Mouse (Mus musculus): ENCODE measurements at regions not wholly inside any gene's neighbourhood (a gene's known extent, or its start where the extent isn't known, plus 50 kb on each side); places are given as distances from the start of the nearest gene placed in this dataset.

DNA sequence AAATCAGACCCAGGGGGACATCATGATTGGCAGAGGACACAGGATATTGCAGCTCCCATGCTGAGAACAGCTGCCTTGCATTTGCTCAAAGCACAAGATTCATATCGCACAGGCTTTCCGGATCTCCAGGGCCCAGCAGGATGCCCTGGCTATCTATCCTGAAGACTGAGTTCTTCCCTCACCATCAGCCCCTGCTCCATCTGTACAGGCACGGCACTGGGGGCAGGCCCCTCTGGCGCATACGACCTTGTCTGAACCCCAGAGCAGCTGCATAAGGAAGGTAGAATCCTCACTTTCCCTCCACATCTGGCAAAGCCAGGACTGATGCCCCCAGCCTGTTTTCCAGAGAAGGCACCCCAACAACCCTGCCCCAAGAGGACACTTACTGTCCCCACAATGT lies 266.8 kb downstream of the Tns1 start:
- no peaks in the 10 kb centered on the region for H3K27me3 ChIP-seq (replicated peaks; ENCODE audit: insufficient read depth, low read length)
- H3K4me2 ChIP-seq (replicated peaks; ENCODE audit: low read depth, low read length) = no peak overlapping the region
- WGBS = 77% methylated on average over 5 of the region's 5 CpGs
- no peak overlapping the region for H3K27ac ChIP-seq (ENCODE audit: low read length)
- no peaks in the 10 kb centered on the region for H3K9me3 ChIP-seq (ENCODE audit: low read length)
- DNase-seq (ENCODE audit: low spot score) = no peak
- H3K9ac ChIP-seq (replicated peaks; ENCODE audit: low read depth) = no peak overlapping the region
- no peaks in the 10 kb centered on the region for H3K4me1 ChIP-seq (ENCODE audit: insufficient read depth, low read depth, low read length)
- no peak overlapping the region for H3K4me3 ChIP-seq (ENCODE audit: low read depth, low read length)
- TF ChIP-seq EP300 (IDR thresholded peaks at IDR 0.05) (no peak), CTCF (IDR thresholded peaks at IDR 0.05) (no peak)
- ATAC-seq = no peak
- H3K36me3 ChIP-seq (ENCODE audit: insufficient read depth, low read length) = no peaks in the 10 kb centered on the region

- 89% methylated on average over 7 of the region's 7 CpGs for WGBS
Measured at GRCm38 (mm10) chr1:73856811-73857210, 267.4 kb downstream of the Tns1 start.

DNA sequence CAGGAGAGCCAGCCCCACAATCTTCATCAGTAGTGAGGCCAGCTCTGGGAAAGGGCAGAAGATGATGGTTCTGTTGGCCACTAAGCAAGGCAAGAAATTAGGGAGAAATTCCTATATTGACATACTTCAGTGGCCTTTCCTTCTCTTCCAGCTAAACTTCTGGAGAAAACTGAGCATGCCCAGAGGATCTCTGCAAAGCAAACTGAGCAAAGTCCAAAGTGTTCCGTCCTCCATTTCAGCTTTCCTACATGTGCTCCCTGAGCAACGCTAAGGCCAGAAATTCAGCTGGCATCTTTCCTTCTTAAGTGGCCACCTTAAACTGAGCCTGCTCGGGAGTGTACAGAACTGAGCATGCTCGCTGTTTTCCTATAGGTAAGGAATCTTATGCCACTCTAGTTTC lies 268.9 kb downstream of the Tns1 start:
- WGBS = 68% methylated on average over 4 of the region's 4 CpGs
- ATAC-seq (no peak), DNase-seq (ENCODE audit: low spot score) (no peak)
- no peak overlapping the region for H3K4me2 ChIP-seq (replicated peaks; ENCODE audit: low read depth, low read length)
- no peak overlapping the region for H3K27ac ChIP-seq (ENCODE audit: low read length)
- H3K27me3 ChIP-seq (replicated peaks; ENCODE audit: insufficient read depth, low read length) = no peaks in the 10 kb centered on the region
- H3K9me3 ChIP-seq (ENCODE audit: low read length) = no peaks in the 10 kb centered on the region
- TF ChIP-seq EP300 (IDR thresholded peaks at IDR 0.05) (no peak), CTCF (IDR thresholded peaks at IDR 0.05) (no peak)
- no peaks in the 10 kb centered on the region for H3K4me1 ChIP-seq (ENCODE audit: insufficient read depth, low read depth, low read length)
- no peak overlapping the region for H3K4me3 ChIP-seq (ENCODE audit: low read depth, low read length)
- no peak overlapping the region for H3K9ac ChIP-seq (replicated peaks; ENCODE audit: low read depth)
- no peaks in the 10 kb centered on the region for H3K36me3 ChIP-seq (ENCODE audit: insufficient read depth, low read length)

More at GRCm38 (mm10) chr1:73856811-73857210, 267.4 kb downstream of the Tns1 start:
- Histone ChIP-seq H3K9ac (replicated peaks; ENCODE audit: low read depth) (no peak overlapping the region), H3K4me1 (ENCODE audit: insufficient read depth, low read depth, low read length) (no peaks in the 10 kb centered on the region), H3K27me3 (replicated peaks; ENCODE audit: insufficient read depth, low read length) (no peaks in the 10 kb centered on the region), H3K4me3 (ENCODE audit: low read depth, low read length) (no peak overlapping the region), H3K4me2 (replicated peaks; ENCODE audit: low read depth, low read length) (no peak overlapping the region), H3K36me3 (ENCODE audit: insufficient read depth, low read length) (no peaks in the 10 kb centered on the region), H3K27ac (ENCODE audit: low read length) (no peak overlapping the region), H3K9me3 (ENCODE audit: low read length) (no peaks in the 10 kb centered on the region)
- ATAC-seq = no peak
- DNase-seq (ENCODE audit: low spot score) = no peak
- TF ChIP-seq EP300 (IDR thresholded peaks at IDR 0.05) (no peak), CTCF (IDR thresholded peaks at IDR 0.05) (no peak)

GRCm38 (mm10) chr1:73853851-73854250 lies 270.4 kb downstream of the Tns1 start:
- DNase-seq (ENCODE audit: low spot score) (no peak), ATAC-seq (no peak)
- H3K36me3 ChIP-seq (ENCODE audit: insufficient read depth, low read length) = no peaks in the 10 kb centered on the region
- H3K4me2 ChIP-seq (replicated peaks; ENCODE audit: low read depth, low read length) = no peak overlapping the region
- H3K9ac ChIP-seq (replicated peaks; ENCODE audit: low read depth) = no peak overlapping the region
- no peak overlapping the region for H3K4me3 ChIP-seq (ENCODE audit: low read depth, low read length)
- no peaks in the 10 kb centered on the region for H3K27me3 ChIP-seq (replicated peaks; ENCODE audit: insufficient read depth, low read length)
- H3K9me3 ChIP-seq (ENCODE audit: low read length) = no peaks in the 10 kb centered on the region
- H3K27ac ChIP-seq (ENCODE audit: low read length) = no peak overlapping the region
- H3K4me1 ChIP-seq (ENCODE audit: insufficient read depth, low read depth, low read length) = no peaks in the 10 kb centered on the region
- WGBS = 74% methylated on average over 11 of the region's 11 CpGs
- no peak for TF ChIP-seq CTCF (IDR thresholded peaks at IDR 0.05)
- no peak for TF ChIP-seq EP300 (IDR thresholded peaks at IDR 0.05)

- Histone ChIP-seq H3K4me1 (ENCODE audit: insufficient read depth, low read depth, low read length) (no peaks in the 10 kb centered on the region), H3K27ac (ENCODE audit: low read length) (no peak overlapping the region), H3K9ac (replicated peaks; ENCODE audit: low read depth) (no peak overlapping the region), H3K4me3 (ENCODE audit: low read depth, low read length) (no peak overlapping the region), H3K27me3 (replicated peaks; ENCODE audit: insufficient read depth, low read length) (no peaks in the 10 kb centered on the region), H3K4me2 (replicated peaks; ENCODE audit: low read depth, low read length) (no peak overlapping the region), H3K9me3 (ENCODE audit: low read length) (no peaks in the 10 kb centered on the region), H3K36me3 (ENCODE audit: insufficient read depth, low read length) (no peaks in the 10 kb centered on the region)
- peak; percentile 42 for DNase-seq (ENCODE audit: low spot score)
- WGBS = 68% methylated on average over 11 of the region's 11 CpGs
- no peak for ATAC-seq
- no peak for TF ChIP-seq CTCF (IDR thresholded peaks at IDR 0.05)
Measured at GRCm38 (mm10) chr1:73850173-73851014, 273.9 kb downstream of the Tns1 start.

DNA sequence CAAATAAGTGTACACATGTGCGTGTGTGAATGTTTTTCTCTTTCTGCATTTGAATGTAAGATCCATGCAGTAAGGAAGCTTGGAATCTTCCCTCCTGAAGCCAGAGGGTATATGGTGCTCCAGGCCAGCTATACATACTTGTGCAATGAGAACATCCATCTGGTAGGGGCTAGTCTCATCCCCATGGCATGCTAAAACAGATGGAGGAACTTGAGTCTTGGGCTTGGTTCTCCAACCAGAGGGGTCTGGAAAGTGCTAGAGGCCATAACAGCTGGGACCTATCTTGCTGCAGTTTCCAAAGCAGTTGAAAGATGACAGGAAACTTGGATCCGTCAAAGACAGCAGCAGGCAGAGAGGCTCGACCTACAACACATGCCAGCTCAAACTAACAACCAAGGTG lies 275.9 kb downstream of the Tns1 start:
- TF ChIP-seq EP300 (IDR thresholded peaks at IDR 0.05) (no peak), CTCF (IDR thresholded peaks at IDR 0.05) (no peak)
- Histone ChIP-seq H3K27me3 (replicated peaks; ENCODE audit: insufficient read depth, low read length) (no peaks in the 10 kb centered on the region), H3K9me3 (ENCODE audit: low read length) (no peaks in the 10 kb centered on the region), H3K4me1 (ENCODE audit: insufficient read depth, low read depth, low read length) (no peaks in the 10 kb centered on the region), H3K36me3 (ENCODE audit: insufficient read depth, low read length) (no peaks in the 10 kb centered on the region), H3K9ac (replicated peaks; ENCODE audit: low read depth) (no peak overlapping the region), H3K4me3 (ENCODE audit: low read depth, low read length) (no peak overlapping the region), H3K4me2 (replicated peaks; ENCODE audit: low read depth, low read length) (no peak overlapping the region), H3K27ac (ENCODE audit: low read length) (no peak overlapping the region)
- DNase-seq (ENCODE audit: low spot score) (peak; percentile 82), ATAC-seq (peak; percentile 90)
- 41% methylated on average over 3 of the region's 3 CpGs for WGBS
